Mouse (Mus musculus) frontal cortex, adult (tissue): ENCODE data around the gene Tbxa2r.

Source experiments
- ATAC-seq: cut with Nextera tagmentation; 2 replicates; pipeline ENCODE4 v1.9.2; 2017; ENCODE audit warnings: mild to moderate bottlenecking, moderate library complexity, mixed read lengths; ENCODE audit not compliant: low TSS enrichment

The Tbxa2r gene

DNA sequence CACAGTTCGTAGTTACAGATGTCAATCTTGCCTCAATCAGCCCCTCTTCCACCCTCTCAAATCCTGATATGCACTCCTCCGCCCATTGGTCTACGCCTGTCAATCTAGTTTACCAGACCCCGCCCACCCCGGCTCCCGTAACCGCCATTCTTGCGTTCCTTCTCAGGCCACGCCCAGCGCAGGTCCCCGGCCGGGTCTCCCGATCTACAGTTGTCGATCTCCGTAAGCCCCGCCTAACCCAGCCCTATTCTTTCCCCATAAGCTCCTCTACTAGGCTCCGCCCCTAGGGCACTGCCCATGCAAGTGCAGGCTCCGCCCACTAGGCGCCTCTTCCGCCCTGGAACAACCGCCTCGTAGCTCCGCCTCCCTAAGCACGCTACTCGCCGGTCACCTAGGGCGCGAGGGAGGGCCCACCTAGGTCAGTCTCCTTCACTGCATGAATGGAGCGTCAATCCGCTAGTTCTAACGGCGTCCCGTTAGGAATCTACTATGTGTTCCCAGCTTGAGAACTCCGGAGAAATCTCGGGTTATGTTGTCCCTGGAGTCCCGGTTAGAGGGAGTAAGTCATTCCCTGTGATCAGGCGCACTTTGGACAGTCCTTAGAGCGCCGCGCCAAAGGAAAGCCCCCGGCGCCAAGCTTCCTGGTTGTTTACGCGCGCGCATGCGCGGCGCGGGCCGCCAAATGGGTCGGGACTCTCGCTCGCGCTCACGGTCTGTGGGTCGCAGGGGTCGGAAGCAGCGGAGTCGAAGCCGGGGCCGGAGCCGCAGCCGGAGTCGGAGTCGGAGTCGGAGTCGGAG lies 7.8 kb upstream of the Tbxa2r start, which contains the start of gene Cactin:
Gene Cactin, plus strand, starts transcription at position 554 of the 798 bp plus-strand sequence.
- ATAC-seq, result peak; percentile 78

DNA sequence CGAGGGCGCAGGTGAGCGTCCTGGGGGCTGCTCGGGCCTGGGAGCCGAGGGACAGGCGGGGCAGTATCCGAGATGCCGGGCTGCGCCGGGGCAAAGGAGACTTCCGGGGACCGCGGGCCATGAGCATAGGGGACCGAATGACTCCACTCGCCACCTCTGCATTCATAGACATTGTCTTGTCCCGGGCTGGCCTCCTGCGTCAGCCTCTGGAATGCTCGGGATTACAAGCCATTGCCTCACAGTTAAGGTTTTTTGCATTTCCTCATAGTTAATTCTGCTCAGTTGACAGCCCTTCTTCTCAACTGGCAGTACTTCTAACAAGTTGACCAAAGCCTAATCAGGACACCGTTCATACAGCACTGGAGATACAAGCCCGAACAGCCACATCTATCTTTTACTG lies 7.1 kb upstream of the Tbxa2r start:
- ATAC-seq, result no peak

DNA sequence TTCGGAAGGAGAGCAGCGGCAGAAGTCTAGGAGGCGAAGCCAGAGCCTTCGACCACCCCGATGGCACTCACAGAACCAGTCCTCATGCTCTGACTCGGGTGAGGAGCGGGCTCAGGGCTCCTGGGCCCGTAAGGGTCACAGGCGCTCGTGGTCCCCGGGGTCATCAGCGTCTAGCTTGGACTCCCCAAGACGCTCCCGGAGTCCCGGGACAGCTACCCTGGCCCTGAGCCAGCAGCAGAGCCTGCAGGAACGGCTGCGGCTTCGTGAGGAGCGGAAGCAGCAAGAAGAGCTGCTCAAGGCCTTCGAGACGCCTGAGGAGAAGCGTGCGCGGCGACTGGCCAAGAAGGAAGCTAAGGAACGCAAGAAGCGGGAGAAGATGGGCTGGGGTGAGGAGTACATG lies 6.1 kb upstream of the Tbxa2r start:
- no peak for ATAC-seq

DNA sequence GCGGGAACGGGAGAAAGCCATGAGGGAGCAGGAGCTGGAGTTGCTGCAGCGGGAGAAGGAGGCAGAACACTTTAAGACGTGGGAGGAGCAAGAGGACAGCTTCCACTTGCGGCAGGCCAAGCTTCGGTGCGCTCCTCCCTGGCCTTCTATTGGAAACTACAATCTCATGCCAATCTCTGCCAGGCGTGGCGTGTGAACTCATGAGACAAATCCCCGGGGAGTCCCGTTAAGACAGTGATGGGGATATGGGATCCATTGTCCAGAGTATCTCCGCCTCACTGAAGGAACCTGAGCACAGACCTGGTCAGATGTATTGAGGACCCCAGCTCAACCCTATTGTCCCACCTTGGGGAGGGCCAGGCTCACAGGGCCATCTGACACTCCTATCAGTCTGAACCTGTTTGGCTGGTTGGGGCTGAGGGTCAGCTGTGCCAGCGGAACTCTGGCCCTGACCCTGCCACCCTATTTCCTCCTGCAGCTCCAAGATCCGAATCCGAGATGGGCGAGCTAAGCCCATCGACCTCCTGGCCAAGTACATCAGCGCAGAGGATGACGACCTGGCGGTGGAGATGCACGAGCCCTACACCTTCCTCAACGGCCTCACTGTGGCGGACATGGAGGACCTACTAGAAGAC lies 5.3 kb upstream of the Tbxa2r start:
- ATAC-seq, result no peak

DNA sequence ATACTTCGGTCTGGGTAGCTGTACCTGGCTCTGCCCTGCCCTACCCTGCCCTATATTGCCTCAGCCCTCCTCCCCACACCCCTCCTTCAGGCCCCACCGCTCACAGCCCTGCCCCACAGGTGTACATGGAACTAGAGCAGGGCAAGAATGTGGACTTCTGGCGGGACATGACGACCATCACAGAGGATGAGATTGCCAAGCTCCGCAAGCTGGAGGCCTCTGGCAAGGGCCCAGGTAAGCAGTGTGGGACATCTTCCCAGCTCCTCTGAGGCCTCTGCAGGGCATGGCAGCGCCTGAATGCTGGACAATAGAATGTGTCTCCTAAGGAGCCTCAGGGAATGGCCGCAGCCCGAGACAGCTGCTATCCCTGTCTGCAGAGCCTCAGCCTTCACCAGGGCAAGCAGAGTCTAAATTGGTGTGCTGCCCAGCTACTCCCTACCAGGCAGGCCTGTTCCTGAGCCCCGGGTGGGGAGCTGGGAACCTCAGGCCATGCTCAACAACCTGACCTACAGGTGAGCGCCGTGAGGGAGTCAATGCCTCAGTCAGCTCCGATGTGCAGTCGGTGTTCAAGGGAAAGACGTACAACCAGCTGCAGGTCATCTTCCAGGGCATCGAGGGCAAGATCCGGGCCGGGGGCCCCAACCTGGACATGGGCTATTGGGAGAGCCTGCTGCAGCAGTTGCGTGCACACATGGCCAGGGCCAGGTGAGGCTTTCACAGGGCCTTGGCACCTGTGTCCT lies 4.6 kb upstream of the Tbxa2r start:
- ATAC-seq, result no peak

DNA sequence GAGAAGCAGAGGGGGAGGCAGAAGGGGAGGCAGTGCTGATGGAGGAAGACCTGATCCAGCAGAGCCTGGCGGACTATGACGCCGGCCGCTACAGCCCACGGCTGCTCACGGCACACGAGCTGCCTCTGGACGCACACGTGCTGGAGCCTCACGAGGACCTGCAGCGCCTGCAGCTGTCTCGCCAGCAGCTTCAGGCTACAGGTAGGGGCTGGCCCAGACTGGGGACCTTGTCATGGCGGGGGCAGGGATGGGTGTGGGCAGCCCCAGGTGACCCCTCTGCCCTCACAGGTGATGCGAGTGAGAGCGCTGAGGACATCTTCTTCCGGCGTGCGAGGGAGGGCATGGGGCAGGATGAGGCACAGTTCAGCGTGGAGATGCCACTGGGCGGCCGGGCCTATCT lies 3.4 kb upstream of the Tbxa2r start:
- no peak for ATAC-seq

DNA sequence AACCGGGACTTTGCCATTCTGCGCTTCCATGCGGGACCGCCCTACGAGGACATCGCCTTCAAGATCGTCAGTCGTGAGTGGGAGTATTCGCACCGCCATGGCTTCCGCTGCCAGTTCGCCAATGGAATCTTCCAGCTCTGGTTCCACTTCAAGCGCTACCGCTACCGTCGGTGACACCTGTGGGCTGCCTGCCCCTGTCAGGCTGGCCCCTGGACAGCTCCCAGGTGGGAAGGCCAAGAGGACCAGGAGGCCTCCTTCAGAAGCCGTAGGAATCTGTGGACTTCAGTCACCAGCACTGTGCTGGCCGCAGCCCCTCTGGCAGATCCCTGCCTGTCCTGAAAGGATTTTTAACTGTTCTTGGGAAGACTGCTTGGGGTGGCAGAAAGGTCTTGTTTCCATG lies 2.8 kb upstream of the Tbxa2r start:
- no peak for ATAC-seq

DNA sequence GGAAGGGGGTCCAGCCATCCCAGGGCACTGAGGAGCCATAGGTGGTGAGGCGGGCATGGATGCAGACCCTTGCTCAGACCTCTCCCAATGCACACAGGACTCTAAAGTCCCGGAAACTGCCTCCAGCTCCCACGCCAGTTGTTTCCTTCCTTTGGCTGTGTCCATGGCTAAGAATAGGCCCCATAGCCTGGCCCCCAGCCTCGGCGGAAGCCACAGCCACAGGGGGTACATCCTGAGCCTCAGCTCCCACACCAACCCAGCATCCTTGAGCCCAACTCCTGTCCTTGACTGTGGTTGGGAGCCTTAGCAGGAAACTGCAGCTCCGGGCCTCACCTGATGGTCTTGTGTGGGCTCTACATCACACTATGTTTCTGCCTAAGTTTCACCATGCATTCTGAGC lies 1.7 kb upstream of the Tbxa2r start:
- ATAC-seq, result no peak

DNA sequence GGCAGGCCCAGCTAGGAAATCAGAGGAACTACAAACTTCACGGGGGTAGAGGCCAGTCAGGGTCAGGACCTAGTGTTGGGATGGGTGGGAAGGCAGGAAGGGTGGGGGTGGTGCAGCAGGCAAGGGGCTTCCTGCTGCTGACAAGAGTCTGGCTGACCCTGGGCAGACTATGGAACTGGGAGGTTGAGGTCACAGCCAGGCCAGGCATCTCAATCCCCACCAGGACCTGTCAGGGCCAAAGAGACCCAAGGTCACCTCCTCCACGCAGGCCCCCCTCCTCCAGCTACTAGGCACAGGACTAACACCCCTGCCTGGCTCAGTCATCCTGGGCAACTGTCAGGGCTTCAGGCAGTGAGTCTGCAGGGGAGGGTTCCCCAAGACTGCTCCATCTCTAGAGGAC lies 572 bp upstream of the Tbxa2r start:
- ATAC-seq, result no peak

DNA sequence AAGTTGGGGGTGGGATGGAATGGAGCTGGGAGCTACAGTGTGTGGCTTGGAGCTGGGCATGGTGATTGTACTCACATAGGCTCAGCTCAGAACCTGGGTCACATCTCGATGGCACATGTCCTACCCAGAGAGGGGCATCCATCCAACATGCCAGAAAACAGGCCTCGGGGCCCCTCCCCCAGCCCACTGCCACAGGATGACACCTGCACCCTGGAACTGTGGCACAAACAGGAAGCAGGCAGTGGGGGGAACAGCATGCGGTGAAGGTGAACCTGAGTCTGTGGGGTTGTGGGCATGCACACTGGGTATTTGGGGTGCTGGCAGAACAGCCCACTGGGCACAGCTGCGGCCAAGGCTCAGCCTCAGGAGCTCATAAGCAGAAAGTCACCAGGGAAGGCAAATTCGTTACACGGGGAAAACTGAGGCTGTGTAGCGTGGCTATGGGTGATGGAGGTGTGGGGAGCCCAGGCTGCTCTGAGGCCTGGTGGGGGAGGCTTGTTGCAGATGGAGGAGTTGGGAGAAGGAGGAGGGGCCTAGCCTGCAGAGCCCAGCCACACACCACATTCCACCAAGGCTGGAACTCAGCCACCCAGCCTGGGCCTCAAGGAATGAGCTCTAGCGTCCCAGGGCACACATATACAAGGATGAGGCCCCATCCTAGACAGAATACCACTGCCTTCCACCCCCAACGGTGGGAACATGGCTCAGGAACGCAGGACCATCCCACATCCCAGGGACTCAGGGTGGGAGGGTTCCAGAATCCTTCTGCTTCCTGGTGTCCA lies 854 bp downstream of the Tbxa2r start:
- no peak for ATAC-seq

DNA sequence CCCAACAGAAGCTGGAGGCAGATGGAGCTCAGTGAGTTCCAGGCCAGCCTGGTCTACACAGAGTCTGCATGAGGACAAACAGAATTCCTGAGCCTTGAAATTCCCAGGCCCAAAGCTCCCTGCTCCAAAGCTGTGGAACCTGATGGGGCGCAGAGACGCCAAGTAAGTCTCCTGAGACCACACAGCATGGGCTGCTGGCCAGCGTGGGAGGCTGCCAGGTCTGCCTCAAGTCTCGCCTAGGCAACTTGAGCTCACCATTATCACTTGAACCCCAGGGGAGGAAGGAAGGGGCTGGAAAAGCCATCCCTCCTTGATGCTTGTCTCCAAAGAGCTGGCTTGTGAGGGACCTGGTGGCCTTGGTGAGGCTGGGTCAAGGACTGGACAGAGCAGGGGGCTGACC lies 1.5 kb downstream of the Tbxa2r start:
- no peak for ATAC-seq

DNA sequence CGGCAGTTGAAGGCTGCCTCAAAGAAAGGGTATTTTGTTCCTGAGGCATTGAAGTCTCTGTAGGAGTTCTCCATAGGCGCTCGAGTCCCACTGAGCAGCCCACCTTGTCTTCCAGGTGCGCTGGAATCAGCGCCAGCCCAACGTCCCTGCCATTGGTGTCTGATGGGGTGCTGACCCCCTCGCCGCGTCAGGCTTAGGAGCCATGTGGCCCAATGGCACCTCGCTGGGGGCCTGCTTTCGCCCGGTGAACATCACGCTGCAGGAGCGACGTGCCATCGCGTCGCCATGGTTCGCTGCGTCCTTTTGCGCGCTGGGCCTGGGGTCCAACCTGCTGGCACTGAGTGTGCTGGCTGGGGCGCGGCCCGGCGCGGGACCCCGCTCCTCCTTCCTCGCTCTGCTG lies 3.7 kb downstream of the Tbxa2r start:
- ATAC-seq, result no peak

DNA sequence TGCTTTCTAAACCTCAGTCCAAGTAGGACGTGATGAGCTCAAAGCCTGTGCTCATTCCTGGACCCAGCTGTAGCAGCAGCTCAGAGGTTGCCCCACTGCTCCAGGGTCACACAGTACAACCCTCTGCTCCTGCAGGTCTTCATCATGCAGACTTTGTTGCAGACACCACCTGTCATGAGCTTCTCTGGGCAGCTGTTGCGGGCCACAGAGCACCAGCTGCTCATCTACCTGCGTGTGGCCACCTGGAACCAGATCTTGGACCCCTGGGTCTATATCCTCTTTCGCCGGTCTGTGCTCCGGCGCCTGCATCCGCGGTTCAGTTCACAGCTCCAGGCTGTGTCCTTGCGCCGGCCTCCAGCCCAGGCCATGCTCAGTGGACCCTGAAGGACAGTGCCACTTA lies 5.8 kb downstream of the Tbxa2r start:
- ATAC-seq, result no peak

DNA sequence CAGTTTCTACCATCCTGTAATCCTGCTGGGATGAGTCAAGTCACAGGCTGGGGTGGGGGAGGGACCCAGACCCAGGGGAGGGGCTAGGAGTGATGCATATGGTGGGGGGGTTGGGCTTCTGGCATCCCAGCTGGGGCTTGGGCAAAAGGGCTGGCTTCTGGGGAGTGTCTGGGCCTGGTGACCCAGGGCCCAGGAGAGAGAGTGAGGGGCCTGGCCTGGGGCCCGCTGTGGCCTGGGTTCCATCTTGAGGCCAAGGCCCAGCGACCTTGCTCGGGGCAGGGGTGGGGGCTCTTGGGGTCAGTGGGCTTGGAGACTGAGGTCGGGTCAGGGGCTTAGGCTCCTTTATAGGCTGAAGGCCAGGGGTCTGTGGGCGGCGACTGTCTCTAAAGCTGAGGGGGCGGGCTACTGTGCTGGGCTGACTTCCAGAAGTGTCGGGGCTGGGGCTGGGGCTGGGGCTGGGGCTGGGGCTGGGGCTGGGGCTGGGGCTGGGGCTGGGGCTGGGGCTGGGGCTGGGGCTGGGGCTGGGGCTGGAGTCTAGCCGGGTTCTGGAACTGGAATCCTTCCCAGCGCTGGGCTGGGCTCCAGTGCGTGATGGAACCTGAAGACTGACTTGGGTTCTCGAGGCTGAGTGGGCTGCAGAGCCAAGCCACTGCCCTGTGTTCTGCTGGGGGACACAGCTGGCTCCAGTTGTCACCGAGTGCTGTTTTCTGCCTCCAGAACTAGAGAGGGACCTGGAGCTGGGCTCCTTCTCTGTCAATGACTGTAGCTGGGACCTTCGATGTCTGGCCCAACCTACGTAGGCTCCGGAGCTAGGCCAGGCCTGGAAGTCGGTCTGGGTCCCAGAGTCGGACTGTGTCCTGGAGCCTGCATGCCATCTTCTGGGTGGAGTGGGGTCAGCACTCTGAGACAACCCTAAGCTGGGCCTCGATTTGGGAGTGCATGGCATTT lies 7.1 kb downstream of the Tbxa2r start:
- no peak for ATAC-seq

DNA sequence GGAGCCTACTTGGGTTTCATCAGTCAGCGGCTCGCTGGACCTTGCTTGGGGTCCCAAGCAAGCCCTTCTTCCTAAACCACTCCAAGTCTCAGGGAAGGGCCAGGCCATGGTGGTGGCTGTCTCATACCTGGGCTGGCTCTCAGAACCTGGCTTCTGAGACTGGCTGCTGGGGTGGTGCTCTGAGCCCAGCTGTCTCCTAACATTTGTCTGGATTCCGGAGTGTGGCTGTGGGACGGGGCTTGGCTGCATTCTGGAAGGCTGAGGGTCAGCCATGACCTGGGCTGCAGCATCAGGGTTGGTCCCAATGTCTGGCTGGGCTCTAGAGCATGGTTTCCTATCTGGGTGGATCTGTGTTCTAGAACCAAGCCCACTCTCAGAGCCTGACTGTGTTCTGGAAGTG lies 8.0 kb downstream of the Tbxa2r start:
- no peak for ATAC-seq

DNA sequence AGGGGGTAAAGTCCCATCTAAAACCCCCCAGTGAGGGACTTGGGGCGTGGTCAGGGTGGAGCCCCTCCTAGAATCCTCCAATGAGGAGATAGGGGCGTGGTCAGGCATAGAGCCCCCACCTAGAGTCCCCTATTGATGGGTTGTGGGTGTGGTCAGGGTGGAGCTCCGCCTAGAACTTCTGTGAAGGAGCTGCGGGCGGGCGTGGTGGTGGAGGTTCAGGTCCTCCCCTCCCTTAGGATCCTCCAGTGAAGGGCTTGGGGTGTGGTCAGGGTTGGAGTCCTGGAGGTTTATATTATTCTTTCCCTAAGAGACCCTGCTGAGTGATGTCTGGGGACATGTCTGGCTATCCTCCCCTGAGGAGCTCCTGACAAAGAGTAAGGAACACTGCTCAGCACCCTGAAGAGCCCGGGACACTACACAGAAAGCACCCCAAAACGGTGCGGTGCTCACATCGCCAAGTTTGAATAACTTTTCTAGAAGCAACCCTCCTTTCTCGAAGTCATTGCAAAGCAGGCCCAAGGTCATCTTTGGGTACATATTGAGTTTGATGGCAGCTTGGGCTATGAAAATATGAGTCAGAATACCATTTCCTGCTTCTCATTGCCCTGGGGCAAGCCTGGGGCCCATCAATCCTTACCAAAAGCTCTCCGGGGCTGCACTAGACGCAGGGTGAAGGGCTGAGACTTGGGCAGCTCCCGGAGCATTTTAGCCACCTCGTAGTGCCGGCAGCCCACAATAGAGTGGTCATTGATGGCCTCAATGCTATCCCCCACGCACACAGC lies 12.2 kb downstream of the Tbxa2r start:
- ATAC-seq, result no peak

DNA sequence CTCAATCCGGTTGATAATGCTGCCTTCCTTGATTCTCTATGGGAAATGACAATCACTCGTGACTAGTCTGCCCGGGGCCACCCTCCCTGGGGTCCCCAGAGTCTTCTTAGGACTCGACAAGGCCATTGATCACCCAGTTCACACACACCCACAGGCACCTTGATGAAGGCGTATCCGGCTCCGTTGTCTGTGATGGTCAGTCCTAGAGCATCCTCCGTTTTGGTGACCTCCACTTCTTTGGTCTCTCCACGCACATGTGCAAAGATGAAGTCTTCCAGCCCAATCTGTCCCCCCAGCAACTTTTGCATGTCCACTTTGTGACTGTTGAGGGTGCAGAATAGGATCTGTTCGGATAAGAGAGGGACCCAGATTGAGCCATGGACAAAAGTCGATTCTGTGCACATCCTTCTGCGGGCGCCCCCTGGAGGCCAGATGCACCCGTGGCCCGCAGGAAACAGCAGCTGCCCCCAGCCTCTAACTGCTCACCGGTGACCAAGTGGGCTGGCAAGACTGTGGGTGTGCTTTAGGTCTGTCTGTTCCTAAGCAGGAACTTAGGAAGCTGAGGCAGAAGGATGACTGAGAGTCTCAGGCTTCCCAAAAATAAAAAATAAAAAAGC lies 12.9 kb downstream of the Tbxa2r start:
- ATAC-seq, result no peak

DNA sequence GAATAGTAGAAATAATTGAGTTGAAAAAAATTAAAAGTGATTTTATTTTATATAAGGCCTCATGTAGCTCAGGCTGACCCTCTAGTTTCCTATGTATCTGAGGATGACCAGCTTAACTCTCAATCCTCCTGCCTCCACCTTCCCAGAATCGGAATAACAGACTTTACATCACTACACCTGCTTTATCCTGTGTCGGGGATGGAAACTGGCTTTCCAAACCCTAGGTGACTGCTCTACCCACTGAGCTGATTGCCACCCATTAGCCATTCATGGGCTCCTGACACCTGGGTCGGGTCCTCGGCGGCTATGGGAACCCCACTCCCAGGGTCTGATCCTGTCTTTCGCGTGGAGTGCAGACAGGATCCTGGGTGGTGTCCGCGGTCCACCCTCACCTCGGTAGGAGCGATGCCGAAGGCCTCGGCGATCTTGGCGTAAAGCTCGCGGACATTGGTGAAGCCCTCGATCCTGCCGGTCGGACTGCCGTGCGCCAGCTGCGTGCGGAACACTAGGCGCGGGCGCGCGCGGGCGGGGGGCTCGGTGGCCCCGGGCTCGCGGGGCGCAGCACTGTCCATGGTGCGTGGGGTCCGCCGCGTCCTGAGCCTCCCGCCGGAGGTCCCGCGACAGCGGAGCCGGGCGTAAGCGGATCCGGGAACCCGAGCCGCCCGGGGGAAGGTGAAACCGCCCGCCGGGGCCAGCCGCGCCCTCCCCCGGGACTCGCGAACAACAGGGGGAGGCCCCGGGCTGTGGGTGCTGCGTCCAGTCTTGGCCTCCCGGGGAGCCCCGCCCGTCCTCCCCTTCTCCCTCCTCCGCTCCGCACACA lies 14.4 kb downstream of the Tbxa2r start, which contains the start of gene Gipc3:
Gene Gipc3, minus strand, starts transcription at position 581 of the 820 bp plus-strand sequence.
- no peak for ATAC-seq
